Mouse (Mus musculus): ENCODE measurements around the gene Hspb3.

The Hspb3 gene

GRCm38 (mm10) chr13:113635799-113636222, 27.7 kb downstream of the Hspb3 start:
- DNase-seq (ENCODE audit: low spot score in 2 of 2), result peak in 1 of 2 experiments; percentile 6

- peak in 1 of 2 experiments; percentile 1 for DNase-seq (ENCODE audit: low spot score in 2 of 2)
Observed at GRCm38 (mm10) chr13:113634732-113635481, 28.6 kb downstream of the Hspb3 start.

GRCm38 (mm10) chr13:113632506-113632905, 31.0 kb downstream of the Hspb3 start:
- no peak for DNase-seq (ENCODE audit: low spot score in 2 of 2)

- peak in 1 of 2 experiments; percentile 1 for DNase-seq (ENCODE audit: low spot score in 2 of 2)
Observed at GRCm38 (mm10) chr13:113627601-113628000, 35.9 kb downstream of the Hspb3 start.

GRCm38 (mm10) chr13:113622865-113623255, 40.6 kb downstream of the Hspb3 start:
- no peak for DNase-seq (ENCODE audit: low spot score in 2 of 2)

- no peak for DNase-seq (ENCODE audit: low spot score in 2 of 2)
Observed at GRCm38 (mm10) chr13:113622122-113622864, 41.2 kb downstream of the Hspb3 start.

GRCm38 (mm10) chr13:113619003-113619402, 44.5 kb downstream of the Hspb3 start:
- DNase-seq (ENCODE audit: low spot score in 2 of 2), result no peak

- DNase-seq (ENCODE audit: low spot score in 2 of 2), result peak; percentile 88 to 91
Observed at GRCm38 (mm10) chr13:113617891-113618823, 45.3 kb downstream of the Hspb3 start, which contains the start of gene Snx18. Gene Snx18, minus strand, starts transcription at chr13:113618564.

- DNase-seq (ENCODE audit: low spot score in 2 of 2), result peak; percentile 31 to 32
Observed at GRCm38 (mm10) chr13:113617338-113617890, 46.1 kb downstream of the Hspb3 start.

- peak in 1 of 2 experiments; percentile 18 for DNase-seq (ENCODE audit: low spot score in 2 of 2)
Observed at GRCm38 (mm10) chr13:113616751-113617337, 46.6 kb downstream of the Hspb3 start.

- DNase-seq (ENCODE audit: low spot score in 2 of 2), result no peak
Observed at GRCm38 (mm10) chr13:113615971-113616671, 47.4 kb downstream of the Hspb3 start.

- no peak for DNase-seq (ENCODE audit: low spot score in 2 of 2)
Observed at GRCm38 (mm10) chr13:113615546-113615941, 47.9 kb downstream of the Hspb3 start.

GRCm38 (mm10) chr13:113614635-113615545, 48.6 kb downstream of the Hspb3 start:
- peak; percentile 84 to 92 for DNase-seq (ENCODE audit: low spot score in 2 of 2)

- no peak for DNase-seq (ENCODE audit: low spot score in 2 of 2)
Observed at GRCm38 (mm10) chr13:113613882-113614281, 49.6 kb downstream of the Hspb3 start.

GRCm38 (mm10) chr13:113613341-113613740, 50.1 kb downstream of the Hspb3 start:
- no peak for DNase-seq (ENCODE audit: low spot score in 2 of 2)
